Mouse (Mus musculus): ENCODE results near the gene Gpr18. TPM values are rescaled to one million over a fixed set of nuclear protein-coding genes. Genes with fewer than 3 reads are reported as not detected.
A peak's percentile ranks its signal among the peaks of the same experiment; 100 is the strongest.

Gpr18 gene
- total and polyA plus RNA-seq, 3 experiments, result 0.16 to 2.2 (median 0.43) TPM

DNA sequence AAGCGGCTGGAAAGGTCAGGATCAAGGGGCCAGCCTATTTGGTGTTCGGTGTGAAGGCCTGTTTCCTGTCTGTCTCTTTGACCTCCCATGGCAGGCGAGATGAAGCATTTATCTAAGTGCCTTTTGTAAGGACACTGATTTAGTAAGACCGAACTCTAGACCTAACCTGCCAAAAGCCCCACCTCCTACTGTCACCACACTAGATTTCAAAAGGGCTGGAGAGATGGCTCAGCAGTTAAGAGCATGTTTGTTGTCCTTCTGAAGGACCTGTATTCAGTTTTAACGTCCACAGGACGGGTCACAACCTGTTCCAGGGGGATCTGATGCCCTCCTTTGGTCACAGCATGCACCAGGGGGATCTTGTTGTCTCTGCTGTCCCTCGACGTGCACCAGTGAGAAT lies 21.3 kb upstream of the Gpr18 start:
- intact Hi-C loops (cut with DNase I), result no loop called here
- Histone ChIP-seq H3K9ac (ENCODE audit: low read depth, low read length) (no peak overlapping the region), H3K27me3 (ENCODE audit: control insufficient read depth, insufficient read depth, low read length) (no peaks in the 10 kb centered on the region), H3K4me1 (ENCODE audit: control insufficient read depth, insufficient read depth, low read length) (peaks cover 7% of the 10 kb centered on the region), H3K79me2 (replicated peaks; ENCODE audit: control insufficient read depth, insufficient read depth, low read length) (peaks cover 1% of the 10 kb centered on the region; the same call in 1 of the 2 replicates), H3K36me3 (ENCODE audit: control insufficient read depth, insufficient read depth, low read length) (peaks cover 5% of the 10 kb centered on the region), H3K4me3 (no peak overlapping the region), H3K27ac (no peak overlapping the region)
- TF ChIP-seq CTCF (IDR thresholded peaks at IDR 0.05) (no peak), EP300 (IDR thresholded peaks at IDR 0.05; ENCODE audit: insufficient read depth, low read depth, low read length) (no peak), POLR2A (IDR thresholded peaks at IDR 0.05; ENCODE audit: insufficient read depth, low read depth, low read length) (no peak)
- WGBS, result 83% methylated on average over 8 of the region's 8 CpGs
- DNase-seq, result peak in 1 of 2 experiments; percentile 8

GRCm38 (mm10) chr14:121936356-121936755 lies 20.8 kb upstream of the Gpr18 start:
- Histone ChIP-seq H3K27me3 (ENCODE audit: control insufficient read depth, insufficient read depth, low read length) (no peaks in the 10 kb centered on the region), H3K27ac (no peak overlapping the region), H3K79me2 (replicated peaks; ENCODE audit: control insufficient read depth, insufficient read depth, low read length) (peaks cover 1% of the 10 kb centered on the region; the same call in 1 of the 2 replicates), H3K9ac (ENCODE audit: low read depth, low read length) (no peak overlapping the region), H3K4me1 (ENCODE audit: control insufficient read depth, insufficient read depth, low read length) (peaks cover 7% of the 10 kb centered on the region), H3K4me3 (no peak overlapping the region), H3K36me3 (ENCODE audit: control insufficient read depth, insufficient read depth, low read length) (peaks cover 5% of the 10 kb centered on the region)
- intact Hi-C loops (cut with DNase I), result no loop called here
- DNase-seq, result no peak
- WGBS, result 90% methylated on average over 4 of the region's 4 CpGs
- no peak for TF ChIP-seq CTCF (IDR thresholded peaks at IDR 0.05)
- no peak for TF ChIP-seq POLR2A (IDR thresholded peaks at IDR 0.05; ENCODE audit: insufficient read depth, low read depth, low read length)
- TF ChIP-seq EP300 (IDR thresholded peaks at IDR 0.05; ENCODE audit: insufficient read depth, low read depth, low read length), result no peak

- TF ChIP-seq EP300 (IDR thresholded peaks at IDR 0.05; ENCODE audit: insufficient read depth, low read depth, low read length), result no peak
- no peak for TF ChIP-seq CTCF (IDR thresholded peaks at IDR 0.05)
- TF ChIP-seq POLR2A (IDR thresholded peaks at IDR 0.05; ENCODE audit: insufficient read depth, low read depth, low read length), result no peak
- H3K9ac ChIP-seq (ENCODE audit: low read depth, low read length), result no peak overlapping the region
- intact Hi-C loops (cut with DNase I), result loop anchor here (5.0 kb wide), 1 partner anchor 48 kb away; no protein-coding TSS in a partner anchor
- H3K4me3 ChIP-seq, result no peak overlapping the region
- no peak overlapping the region for H3K27ac ChIP-seq
- H3K36me3 ChIP-seq (ENCODE audit: control insufficient read depth, insufficient read depth, low read length), result peaks cover 5% of the 10 kb centered on the region
- peaks cover 11% of the 10 kb centered on the region for H3K4me1 ChIP-seq (ENCODE audit: control insufficient read depth, insufficient read depth, low read length)
- H3K79me2 ChIP-seq (replicated peaks; ENCODE audit: control insufficient read depth, insufficient read depth, low read length), result peaks cover 1% of the 10 kb centered on the region; the same call in 1 of the 2 replicates
- H3K27me3 ChIP-seq (ENCODE audit: control insufficient read depth, insufficient read depth, low read length), result no peaks in the 10 kb centered on the region
- DNase-seq, result no peak
- WGBS, result 83% methylated on average over 5 of the region's 5 CpGs
Measured at GRCm38 (mm10) chr14:121934597-121934946, 19.0 kb upstream of the Gpr18 start.

GRCm38 (mm10) chr14:121933906-121934596 lies 18.5 kb upstream of the Gpr18 start:
- no peak for DNase-seq
- whole genome bisulfite sequencing, result 89% methylated on average over 7 of the region's 7 CpGs
- intact Hi-C loops (cut with DNase I), result loop anchor here (5.0 kb wide), 1 partner anchor 48 kb away; no protein-coding TSS in a partner anchor

DNA sequence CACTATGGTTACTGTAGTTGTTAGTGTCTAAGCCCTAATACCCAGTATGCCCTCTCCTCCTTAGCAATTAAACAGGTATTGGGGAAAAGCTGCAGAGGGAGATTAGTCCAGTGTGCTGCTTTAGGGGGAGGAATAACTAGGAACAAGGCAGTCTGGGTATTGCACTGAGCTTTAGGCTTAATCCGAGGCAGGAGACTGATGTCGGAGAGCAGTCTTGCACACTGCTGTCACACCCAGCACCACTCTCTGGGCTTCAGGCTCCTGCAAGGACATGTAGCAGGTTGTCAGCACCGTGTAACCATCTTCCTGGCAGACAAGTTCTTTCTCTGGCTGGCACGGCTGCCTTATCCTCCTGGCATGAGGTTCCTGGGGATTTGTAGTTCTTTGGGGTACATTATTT lies 16.6 kb upstream of the Gpr18 start:
- 77% methylated on average over 4 of the region's 4 CpGs for WGBS
- intact Hi-C loops (cut with DNase I), result loop anchor here (5.0 kb wide), 1 partner anchor 50 kb away; no protein-coding TSS in a partner anchor
- DNase-seq, result no peak
- Histone ChIP-seq H3K9ac (ENCODE audit: low read depth, low read length) (no peak overlapping the region), H3K27ac (no peak overlapping the region), H3K36me3 (ENCODE audit: control insufficient read depth, insufficient read depth, low read length) (peaks cover 2% of the 10 kb centered on the region; the same call in 1 of the 2 replicates), H3K27me3 (ENCODE audit: control insufficient read depth, insufficient read depth, low read length) (no peaks in the 10 kb centered on the region), H3K4me3 (no peak overlapping the region), H3K79me2 (replicated peaks; ENCODE audit: control insufficient read depth, insufficient read depth, low read length) (no peaks in the 10 kb centered on the region), H3K4me1 (ENCODE audit: control insufficient read depth, insufficient read depth, low read length) (peaks cover 7% of the 10 kb centered on the region)
- no peak for TF ChIP-seq CTCF (IDR thresholded peaks at IDR 0.05)
- TF ChIP-seq EP300 (IDR thresholded peaks at IDR 0.05; ENCODE audit: insufficient read depth, low read depth, low read length), result no peak
- no peak for TF ChIP-seq POLR2A (IDR thresholded peaks at IDR 0.05; ENCODE audit: insufficient read depth, low read depth, low read length)

More at GRCm38 (mm10) chr14:121933906-121934596, 18.5 kb upstream of the Gpr18 start:
- Histone ChIP-seq H3K4me3 (no peak overlapping the region), H3K36me3 (ENCODE audit: control insufficient read depth, insufficient read depth, low read length) (peaks cover 5% of the 10 kb centered on the region), H3K9ac (ENCODE audit: low read depth, low read length) (no peak overlapping the region), H3K4me1 (ENCODE audit: control insufficient read depth, insufficient read depth, low read length) (peaks cover 11% of the 10 kb centered on the region), H3K79me2 (replicated peaks; ENCODE audit: control insufficient read depth, insufficient read depth, low read length) (peaks cover 1% of the 10 kb centered on the region; the same call in 1 of the 2 replicates), H3K27ac (no peak overlapping the region), H3K27me3 (ENCODE audit: control insufficient read depth, insufficient read depth, low read length) (no peaks in the 10 kb centered on the region)
- no peak for TF ChIP-seq POLR2A (IDR thresholded peaks at IDR 0.05; ENCODE audit: insufficient read depth, low read depth, low read length)
- TF ChIP-seq EP300 (IDR thresholded peaks at IDR 0.05; ENCODE audit: insufficient read depth, low read depth, low read length), result no peak
- no peak for TF ChIP-seq CTCF (IDR thresholded peaks at IDR 0.05)

DNA sequence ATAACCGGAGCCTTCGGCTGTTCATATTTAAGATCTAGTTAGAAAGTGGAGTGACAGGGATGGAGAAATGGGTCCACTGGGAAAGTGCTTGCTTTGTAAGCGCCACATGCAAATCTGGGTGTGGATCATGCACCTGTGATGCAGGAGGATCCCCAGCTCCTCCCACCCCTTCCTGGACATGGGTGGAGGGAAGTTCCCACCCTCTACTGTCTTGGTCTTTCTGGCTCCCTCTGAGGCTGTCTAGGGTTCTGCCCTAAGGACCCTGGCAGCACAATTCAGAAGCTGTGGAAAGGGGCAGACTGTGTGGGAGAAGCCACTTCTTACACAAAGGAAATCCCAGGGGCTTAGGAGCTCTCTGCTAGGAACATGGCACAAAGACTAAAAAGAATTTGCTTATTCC lies 16.0 kb upstream of the Gpr18 start:
- DNase-seq, result no peak
- intact Hi-C loops (cut with DNase I), result loop anchor here (5.0 kb wide), 1 partner anchor 51 kb away; no protein-coding TSS in a partner anchor
- 76% methylated on average over 3 of the region's 3 CpGs for WGBS

More for the DNA sequence above, 16.0 kb upstream of the Gpr18 start:
- Histone ChIP-seq H3K4me3 (no peak overlapping the region), H3K27me3 (ENCODE audit: control insufficient read depth, insufficient read depth, low read length) (no peaks in the 10 kb centered on the region), H3K27ac (no peak overlapping the region), H3K9ac (ENCODE audit: low read depth, low read length) (no peak overlapping the region), H3K4me1 (ENCODE audit: control insufficient read depth, insufficient read depth, low read length) (peaks cover 7% of the 10 kb centered on the region), H3K79me2 (replicated peaks; ENCODE audit: control insufficient read depth, insufficient read depth, low read length) (no peaks in the 10 kb centered on the region), H3K36me3 (ENCODE audit: control insufficient read depth, insufficient read depth, low read length) (peaks cover 2% of the 10 kb centered on the region; the same call in 1 of the 2 replicates)
- no peak for TF ChIP-seq CTCF (IDR thresholded peaks at IDR 0.05)
- TF ChIP-seq EP300 (IDR thresholded peaks at IDR 0.05; ENCODE audit: insufficient read depth, low read depth, low read length), result no peak
- no peak for TF ChIP-seq POLR2A (IDR thresholded peaks at IDR 0.05; ENCODE audit: insufficient read depth, low read depth, low read length)

Data from heart, adult 2 months (tissue).